Mouse (Mus musculus) adrenal gland, postnatal 14 days (tissue): Measurements from ENCODE around the gene Cx3cr1. TPM values are rescaled to one million over a fixed set of nuclear protein-coding genes. Genes with fewer than 3 reads are reported as not detected.
A peak's percentile ranks its signal among the peaks of the same experiment; 100 is the strongest.

Experiments
- DNase-seq: peaks from one replicate; pipeline ENCODE4 v3.0.0; 2021; ENCODE audit warnings: mixed read lengths
- total RNA-seq: library from RNA; stranded (reverse); gene quantifications from 2 replicates; pipeline ENCODE4 v1.2.3, GENCODE M21; 2021

Cx3cr1 gene
- total RNA-seq, 1 experiment from 2014 or later: 2.4 TPM

DNA sequence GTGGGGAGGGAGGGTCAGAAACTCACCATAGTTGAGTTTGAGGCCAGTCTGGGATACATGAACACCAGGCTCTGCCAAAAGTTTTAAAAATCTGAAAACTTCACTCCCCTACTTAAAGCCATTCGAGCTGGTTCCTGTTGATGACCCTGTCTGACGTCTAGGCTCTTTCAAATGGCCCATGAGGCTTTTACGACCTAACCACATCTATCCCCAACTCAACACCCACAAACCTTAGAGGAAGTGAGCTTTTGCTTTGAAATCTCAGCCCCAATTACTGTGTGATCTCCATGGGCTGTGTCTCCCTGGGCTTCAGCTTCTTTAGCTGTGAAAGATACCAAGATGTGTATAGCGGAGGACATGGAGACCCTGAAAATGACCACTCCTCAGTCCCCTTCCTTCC is 131.2 kb downstream of the Cx3cr1 start:
- DNase-seq: no peak

DNA sequence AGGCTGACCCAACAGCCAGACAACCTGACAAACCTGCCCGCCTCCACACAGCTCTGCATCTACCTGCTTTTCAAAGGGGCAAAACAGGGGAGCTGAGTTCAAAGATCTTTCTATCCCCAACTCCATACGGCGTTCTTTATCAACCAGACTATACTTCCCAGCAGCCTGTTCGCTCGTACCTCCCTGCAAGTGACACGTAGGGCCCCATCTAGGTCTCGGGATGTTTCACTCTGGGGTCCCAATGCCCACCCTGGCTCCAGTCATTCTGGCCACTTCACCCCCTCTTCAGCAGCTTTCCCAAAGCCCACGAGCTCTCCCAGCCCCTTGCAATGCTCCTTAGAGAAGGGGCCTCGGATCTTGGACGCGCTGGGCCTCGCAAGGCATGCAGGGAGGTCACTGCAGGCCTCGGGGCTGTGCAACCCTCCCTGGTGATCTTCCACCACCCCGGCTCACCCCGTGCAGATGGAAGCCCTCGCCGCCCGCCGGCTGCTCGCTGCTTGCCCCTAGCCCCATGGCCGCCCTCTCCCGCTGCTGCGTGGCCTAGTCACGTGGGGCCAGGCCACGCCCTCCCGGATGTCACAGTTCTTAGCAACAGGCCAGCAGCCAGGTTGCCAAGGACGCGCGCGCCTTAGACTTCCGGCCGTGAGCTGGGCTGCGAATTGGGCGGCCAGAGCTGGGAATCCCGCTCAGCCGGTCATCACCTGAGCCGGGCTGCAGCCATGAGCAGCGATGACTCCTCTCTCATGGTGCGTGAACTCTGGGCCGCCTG is 132.5 kb downstream of the Cx3cr1 start, which contains the start of the genes Gorasp1 and Ttc21a:
TSS of gene Gorasp1 (minus strand) at position 561 of the 769 bp plus-strand sequence.
TSS of gene Ttc21a (plus strand) at position 602 of the 769 bp plus-strand sequence.
- peak; percentile 97 for DNase-seq

DNA sequence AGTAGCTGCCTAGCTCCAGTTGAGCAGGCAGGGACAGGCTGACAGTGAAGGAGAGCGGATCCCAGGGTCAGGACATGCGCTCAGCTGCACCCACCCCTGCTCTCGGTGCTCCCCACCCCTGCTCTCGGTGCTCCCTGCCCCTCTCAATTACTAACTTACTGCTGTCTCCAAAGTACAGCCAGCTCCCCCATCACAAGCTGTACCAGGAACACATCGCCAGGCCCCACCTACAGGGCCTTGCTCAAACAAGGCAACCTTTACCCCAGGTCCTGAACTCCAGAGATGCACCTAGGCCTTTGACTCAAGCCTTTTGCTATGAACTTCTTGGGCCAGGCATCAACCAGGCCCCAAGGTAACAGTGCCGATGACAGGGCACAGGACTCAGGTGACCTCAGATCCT is 136.0 kb downstream of the Cx3cr1 start:
- no peak for DNase-seq

DNA sequence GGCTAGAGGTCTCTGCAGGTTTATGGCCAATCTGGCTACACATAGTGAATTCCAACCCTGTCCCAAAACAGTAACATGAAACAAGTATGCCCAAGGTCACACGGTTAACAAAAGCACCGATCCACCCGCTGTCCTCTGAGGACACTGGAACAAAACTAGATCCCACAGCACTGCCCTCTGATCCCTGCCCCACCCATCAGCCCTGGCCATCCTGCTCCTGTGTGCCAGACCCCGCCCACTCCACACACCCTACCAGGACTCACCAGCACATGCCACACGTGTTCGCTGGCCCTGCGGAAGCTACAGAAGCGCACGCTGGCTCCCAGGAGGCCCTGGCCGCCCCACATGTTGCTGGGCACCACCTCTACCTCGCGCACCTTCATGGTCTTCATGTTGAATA is 137.3 kb downstream of the Cx3cr1 start:
- DNase-seq: peak; percentile 62

DNA sequence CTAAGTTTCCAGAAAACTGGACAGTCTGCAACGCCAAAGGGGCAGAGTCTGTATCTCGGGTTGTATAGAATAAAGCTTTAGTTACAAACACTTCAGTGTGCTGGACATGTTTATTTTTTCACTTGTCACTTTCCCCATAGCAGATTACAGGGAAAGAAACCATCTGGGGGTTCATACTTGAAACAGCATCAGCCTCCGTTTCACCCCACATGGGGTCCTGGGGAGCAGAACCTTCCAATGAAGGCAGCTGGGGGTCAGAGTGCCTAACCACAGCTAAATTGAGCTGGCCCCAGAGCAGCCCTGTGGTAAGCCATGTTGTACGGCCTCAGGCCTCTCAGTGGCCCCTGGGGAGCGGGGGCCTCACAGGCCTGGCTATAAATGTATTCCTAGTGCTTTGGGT is 143.2 kb downstream of the Cx3cr1 start:
- DNase-seq: no peak

DNA sequence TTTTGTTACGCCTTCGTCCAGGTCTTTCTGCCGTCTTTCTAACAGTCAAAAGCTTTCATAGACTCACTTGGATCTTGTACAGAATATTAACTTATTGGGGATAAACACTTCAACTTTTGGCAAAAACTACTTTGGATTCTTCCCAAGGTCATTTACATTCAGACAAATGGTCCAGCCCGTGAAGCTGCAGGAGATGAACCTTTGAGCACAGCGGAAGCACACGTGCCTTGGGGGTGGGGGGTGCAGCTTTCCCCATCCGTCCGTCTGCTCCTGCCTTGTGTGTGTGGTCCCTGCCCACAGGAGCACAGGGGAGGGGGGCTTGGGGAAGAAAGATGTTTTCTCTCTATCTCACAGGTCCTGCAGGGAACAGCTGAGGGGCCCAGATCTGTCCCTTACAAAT is 143.9 kb downstream of the Cx3cr1 start:
- no peak for DNase-seq

DNA sequence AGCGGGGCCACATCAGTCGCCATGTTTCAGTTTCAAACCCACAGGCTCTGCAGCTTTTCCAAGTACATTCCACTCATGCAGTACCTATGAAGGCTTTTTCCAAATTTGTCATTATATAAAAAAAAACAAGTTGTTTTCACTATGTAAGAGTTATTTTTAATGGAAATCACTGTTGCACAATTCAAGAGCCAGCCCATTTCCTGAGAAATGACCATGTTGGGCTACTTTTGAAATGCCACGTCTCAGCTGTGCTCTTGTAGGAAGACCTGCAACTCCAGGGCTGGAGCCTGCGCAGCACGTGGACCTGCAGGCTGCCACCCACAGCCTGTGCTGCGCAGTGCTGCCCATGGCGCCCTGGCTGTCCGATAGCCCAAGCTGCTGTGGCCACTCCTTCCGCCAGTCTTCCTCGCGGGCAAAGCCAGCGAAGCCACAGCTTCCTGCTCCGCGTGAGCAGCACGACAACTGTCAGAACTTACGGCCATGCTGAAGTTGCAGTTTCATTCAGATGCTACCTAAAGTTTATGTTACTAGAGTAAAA is 144.5 kb downstream of the Cx3cr1 start:
- no peak for DNase-seq

DNA sequence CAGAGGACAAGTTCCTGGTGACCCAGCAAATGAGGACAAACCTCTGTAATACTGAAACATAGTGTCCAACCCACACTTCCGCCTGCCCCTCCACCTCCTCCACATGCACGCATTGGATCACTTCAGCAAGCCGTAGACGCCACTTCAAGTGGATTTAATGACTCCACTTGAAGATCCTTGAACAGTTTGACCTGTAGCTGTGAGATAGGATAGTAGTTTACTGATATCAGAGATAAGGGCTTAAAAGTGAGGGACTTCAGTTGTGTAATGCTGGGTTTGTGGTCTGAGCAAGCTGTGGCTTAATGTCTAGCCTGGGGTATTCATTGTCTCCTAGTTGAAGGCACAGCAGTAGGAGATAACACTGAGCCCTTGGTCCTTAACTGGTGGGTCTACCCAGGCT is 146.2 kb downstream of the Cx3cr1 start:
- DNase-seq: no peak

DNA sequence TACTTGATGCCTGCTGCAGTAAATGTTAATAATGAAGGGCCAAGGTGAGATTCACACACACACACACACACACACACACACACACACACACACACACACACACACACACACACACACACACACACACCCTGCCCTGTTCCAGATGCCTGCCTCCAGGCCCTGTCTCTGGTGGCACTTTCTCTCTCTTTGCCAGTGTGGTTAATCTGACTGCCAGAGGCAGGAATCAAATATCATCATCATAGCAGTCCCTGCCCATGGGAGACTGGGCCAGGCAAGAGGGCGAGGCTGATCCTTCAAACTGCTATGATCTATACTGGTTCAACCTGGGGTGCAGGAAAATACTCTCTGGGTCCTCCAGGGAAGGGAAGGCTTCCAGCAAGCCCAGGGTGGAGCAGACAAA is 149.8 kb downstream of the Cx3cr1 start:
- DNase-seq: no peak

DNA sequence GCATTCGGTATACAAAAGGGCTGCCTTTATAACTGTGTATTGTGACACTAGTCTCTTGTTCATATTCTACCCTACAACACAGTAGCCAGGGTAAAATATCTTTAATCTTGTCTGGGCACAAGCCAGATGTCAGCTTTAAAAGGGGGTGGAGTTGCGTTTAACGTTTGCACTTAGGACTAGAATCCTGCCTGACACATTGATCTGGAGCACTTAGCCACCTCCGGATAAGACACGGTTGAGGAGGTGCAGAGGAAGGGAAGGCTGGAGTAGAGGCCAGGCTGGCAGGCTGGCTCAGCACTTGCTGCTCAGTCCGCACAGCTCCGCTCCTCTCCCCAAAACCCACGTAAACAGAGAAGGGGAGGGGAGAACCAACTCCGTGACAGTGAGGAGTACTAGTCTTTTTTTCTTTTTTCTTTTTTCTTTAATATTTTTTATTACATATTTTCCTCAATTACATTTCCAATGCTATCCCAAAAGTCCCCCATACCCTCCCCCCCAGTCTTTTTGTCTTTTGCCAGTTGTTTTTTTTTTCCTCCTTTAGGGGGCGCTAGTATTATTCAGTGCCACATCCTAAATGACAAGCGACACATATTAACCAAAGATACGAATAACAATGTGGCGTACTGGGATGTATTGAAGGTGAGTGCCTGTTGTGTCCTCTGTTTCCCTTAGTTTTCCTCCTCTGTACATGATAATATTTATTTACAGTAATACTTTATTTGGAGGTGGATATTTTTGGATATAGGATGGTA is 156.4 kb downstream of the Cx3cr1 start:
- DNase-seq: no peak

DNA sequence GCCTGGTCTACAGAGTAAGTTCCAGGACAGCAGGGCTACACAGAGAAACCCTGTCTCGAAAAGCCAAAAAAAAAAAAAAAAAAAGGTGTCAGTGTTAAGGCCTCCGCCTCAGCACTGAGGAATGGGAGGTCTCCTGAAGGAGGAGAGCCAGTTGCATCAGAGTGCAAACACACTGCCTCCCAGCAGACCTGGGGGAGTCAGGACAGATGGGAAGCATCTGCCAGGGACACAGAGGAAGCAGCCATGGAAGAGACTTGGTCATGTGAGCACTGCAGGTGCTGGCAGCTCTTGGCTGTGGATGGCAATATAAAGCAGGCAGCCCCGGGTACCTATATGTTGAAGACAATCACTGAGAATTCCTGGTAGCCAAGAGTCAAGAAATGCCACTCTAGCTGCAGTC is 159.7 kb downstream of the Cx3cr1 start:
- no peak for DNase-seq

DNA sequence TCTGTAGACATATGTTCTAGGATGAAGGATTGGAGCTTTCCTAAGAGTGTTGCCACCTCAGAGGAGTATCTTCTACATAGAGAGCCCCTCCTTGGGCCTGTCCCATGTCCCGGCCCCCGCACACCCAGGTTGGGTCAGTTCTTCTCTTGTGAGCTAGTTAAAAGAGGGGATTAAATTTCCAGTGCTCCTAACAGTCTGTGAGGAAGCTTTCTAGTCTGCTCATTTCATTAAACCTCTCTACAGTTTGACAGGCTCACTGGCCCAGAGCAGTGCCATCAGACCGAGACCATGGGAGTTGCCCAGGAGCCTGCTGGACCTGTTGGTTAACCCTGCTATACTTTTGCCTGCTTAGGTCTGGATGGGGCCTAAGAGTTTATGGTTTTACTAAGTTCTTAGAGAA is 161.0 kb downstream of the Cx3cr1 start:
- no peak for DNase-seq

DNA sequence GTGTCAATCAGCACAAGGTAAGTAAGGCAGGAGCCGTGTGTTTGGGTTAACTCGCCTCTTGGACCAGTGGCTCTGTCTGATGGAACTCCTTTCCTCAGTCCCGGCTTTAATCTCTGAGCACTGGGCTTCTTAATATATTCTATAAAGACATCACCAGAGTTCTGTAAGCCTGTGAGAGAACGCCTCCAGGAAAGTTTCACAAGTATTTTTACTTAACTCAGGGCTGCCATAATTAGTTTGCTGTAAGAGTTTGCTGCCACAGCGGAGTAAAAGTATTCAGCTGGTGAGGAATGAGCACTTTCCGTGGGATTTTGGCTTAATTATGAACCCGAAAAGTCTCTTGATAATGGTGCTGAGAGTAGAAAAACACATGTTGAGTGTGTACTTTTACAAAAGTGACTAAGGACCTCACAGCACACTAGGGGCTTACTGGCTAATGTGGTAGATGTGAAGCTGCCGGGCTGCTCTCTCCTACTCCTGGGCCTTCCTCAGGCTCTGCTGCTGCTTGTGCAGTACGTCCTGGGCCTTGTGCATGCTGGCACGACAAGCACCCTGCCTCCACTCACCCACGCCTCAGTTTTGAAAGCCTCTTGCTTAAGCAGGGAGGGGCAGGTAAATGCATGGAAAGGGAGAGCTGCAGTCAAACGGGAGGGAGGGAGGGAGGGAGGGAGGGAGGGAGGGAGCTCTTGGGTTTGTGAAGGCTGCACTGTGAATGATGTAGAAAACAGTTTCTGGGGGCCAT is 167.1 kb downstream of the Cx3cr1 start:
- DNase-seq: no peak

DNA sequence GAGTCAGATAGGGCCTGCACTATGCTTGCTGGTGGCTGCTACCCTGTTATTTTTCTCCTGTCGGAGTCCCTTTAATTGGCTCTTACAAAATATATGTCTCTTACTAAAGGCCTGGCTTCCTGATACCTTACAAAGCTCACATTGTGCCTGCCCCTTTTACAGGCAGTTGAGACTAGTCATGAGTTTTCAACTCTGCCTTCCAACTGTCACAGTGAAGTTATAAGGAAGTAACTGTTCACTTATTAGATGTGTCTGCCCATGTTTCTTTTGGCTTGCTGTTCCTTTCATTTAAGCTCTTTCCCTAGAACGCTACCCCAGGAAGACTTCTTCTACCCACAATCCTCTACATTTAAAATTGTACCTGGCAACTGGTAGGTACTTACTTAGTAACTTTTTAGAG is 170.2 kb downstream of the Cx3cr1 start:
- no peak for DNase-seq

DNA sequence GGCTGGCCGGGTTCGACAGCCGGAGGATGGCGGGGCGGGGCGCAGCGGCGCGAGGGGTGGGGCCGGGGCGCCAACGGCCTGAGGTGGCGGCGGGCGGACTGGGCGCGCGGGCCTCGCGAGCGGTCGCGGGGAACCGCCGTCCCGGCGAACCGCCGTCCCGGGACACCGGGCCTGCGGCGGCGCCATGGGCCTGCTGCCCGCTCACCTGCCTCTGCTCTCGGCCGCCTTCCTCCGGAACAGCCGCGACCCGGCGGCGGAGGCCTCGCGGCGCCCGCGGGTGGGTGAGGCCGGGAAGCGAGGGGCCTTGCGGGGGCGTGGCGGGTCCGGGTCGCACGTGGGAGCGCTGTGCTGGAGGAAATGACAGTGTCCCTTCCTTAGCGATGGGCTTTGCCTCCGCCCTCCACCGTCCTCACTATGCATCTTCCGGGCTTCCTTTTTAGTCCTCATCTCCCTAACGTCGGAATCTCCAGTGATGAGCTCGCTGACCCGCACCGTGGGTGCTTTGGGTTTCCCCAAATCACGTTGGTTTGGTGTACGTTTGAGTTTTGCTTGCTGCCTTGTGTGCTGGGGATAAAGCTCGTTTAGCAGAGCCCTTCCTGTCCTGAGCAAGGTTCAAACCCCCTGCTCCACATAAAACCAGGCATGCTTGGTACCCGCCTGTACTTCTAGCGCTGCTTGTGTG is 174.5 kb downstream of the Cx3cr1 start:
- peak; percentile 71 for DNase-seq

DNA sequence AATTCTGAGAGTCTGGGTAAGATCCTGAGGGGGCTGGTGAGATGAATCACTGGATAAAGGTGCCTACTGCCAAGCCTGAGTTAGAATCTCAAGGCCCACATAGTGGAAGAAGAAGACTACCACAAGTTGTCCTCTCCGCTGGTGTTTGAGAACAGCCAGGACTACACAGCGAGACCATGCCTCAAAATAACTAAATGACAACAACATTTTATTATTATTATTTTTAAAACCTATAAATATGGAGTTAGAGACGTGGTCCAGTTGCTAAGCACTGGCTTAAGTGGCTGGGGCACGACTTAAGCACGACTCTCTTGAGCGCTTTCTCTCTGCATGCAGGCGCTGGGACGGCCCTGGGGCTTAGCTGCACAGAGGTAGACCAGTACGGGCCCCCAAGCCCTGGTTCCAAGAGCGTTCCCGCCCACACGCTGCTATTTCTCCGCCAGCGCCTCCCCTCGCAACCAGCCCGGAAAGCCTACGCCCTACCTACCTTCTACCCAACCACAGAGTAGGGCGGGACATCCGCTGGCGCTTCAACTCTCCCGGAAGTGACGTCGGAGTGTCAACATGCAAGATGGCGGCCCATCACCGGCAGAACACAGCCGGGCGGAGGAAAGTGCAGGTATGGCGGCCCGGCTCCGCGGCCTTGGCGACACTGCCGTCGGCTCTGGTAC is 175.2 kb downstream of the Cx3cr1 start, which contains the start of gene Wdr48:
TSS of gene Wdr48 (plus strand) at position 540 of the 671 bp plus-strand sequence.
- peak; percentile 98 for DNase-seq

DNA sequence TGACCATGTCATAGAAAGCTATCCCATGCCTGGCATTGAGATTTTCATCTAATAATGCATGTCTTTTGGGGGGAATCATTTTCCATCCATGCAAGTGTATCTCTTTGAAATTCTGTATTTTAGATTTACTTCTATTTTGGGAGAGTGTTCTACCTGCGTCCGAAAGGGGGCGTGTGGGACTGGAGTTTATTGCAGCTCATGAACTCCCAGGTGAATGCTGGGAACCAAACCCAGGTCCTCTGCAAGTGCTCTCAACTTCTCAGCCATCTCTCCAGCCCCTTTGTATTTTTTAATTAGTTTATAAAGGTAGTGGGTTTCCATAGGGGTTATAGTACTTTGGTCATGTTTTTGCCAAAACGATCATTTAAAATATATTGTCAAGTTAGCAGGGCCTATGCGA is 175.8 kb downstream of the Cx3cr1 start:
- no peak for DNase-seq

DNA sequence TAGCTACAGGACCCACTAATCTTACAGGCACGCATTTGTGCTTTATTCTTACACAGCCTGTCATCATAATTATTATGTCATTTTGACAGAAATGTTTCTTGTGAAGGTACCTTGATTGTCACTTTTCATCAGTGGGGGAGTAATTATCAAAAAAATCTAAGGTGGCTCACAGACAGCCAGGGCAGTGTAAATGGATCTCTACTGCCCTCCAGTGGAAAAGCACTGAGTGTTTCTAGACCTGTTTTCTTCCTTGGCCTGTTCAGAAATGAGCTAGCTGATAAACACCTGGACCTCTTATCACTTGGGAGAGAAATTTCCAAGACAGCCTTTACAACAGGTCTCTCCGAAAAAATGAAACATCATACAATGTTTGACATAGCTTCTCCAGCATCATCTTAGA is 179.0 kb downstream of the Cx3cr1 start:
- DNase-seq: no peak

DNA sequence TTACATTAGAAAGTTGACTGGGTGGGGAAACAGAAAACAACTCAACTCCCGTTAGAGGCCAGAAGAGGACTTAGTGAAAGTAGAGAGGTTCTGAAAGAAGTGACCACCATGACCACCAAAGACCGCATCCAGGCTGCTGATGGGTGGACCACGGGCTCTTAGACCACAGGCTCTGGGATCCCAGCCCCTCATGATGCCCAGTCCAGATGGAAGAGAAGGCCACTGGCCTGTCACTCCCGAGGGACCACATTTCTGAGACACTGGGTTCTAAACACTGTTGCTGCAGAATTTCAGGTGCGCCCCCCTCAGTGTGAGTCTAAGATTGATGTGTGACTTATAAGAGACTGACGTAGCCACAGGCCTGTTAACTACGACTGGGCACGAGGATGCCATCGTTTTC is 180.2 kb downstream of the Cx3cr1 start:
- DNase-seq: no peak

DNA sequence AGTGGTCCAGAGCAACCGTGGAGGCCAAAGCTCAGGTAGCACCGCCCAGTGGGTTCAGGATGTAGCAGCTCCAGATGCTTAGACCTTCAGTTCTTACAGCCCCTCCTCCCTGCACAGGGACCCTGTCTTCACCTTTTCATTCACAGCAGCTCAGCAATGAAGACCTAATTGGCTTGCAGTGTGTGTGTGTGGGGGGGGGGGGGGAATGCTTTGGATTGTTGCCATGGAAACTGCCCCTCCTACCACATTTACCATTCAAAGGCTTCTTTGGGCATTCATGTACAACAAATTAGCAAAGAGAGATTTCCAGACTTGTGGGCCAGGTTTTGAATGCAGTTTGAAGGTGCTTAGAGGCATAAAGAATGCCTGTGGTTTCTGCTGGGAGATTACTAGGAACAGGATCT is 180.8 kb downstream of the Cx3cr1 start:
- DNase-seq: no peak

DNA sequence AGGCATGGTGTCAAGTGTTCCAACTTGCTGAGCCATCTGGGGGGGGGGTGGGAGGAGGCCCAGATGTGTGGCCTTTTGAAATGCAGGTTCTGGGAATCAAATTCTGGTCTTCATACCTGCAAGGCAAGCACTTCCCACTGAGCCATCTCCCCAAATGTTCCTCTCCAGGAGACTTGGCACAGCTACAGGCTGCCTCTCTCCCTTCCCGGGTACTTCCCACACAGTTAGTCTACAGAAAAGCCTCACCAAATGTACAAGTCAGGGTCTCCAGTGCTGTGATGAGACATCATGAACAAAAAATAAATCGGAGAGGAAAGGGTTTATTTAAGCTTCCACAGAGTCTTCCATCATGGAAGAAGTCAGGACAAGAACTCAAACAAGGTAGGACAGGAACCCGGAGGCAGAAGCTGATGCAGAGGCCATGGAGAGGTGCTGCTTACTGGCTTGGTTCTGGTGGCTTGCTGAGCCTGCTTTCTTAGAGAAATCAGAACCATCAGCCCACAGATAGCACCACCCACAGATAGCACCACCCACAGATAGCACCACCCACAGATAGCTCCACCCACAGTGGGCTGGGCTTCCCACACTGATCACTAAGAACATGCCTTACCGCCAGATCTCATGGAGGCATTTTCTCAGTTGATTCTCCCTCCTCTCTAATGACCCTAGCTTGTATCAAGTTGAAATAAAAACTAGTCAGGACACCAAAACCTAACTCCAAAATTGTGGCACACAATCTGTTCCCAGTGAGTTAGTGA is 182.4 kb downstream of the Cx3cr1 start:
- DNase-seq: no peak
